Mouse (Mus musculus) mesoderm, embryonic 11.5 days (tissue): ENCODE measurements at regions not wholly inside any gene's neighbourhood (a gene's known extent, or its start where the extent isn't known, plus 50 kb on each side); places are given as distances from the start of the nearest gene placed in this dataset.

ENCODE experiments used
- DNase-seq: peaks from one replicate; pipeline ENCODE4 v3.0.0-alpha.2; 2012; ENCODE audit warnings: low read depth, low spot score

DNA sequence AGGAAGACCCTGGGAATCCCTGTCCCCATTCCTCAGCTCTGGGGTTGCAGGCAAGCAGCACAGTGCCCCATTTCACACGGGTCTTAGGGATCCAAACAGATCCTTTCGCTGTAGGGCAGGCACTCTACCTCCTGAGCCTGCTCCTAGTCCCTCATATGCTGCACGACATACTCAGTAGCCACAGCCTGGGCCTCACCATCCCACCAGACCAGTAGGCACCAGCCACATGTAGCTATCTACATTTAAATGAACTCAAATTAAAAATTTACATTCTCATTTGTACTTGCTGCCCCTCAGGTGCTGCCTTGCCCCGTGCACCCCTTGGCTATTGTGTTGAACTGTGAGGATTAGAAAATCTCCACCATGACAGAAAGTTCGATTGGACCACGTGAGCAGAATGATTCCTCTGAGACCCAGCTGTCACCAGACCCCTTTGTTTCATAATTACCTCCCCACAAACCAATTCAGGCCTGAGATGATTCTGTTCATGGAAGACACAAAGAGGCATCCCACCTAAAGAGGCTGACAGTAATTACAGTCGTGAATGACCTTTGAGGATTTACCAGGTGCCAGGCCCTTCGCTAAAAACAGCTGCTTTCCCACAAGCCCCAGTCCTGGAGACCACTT lies 67.9 kb upstream of the Ctnnb1 start:
- no peak for DNase-seq

DNA sequence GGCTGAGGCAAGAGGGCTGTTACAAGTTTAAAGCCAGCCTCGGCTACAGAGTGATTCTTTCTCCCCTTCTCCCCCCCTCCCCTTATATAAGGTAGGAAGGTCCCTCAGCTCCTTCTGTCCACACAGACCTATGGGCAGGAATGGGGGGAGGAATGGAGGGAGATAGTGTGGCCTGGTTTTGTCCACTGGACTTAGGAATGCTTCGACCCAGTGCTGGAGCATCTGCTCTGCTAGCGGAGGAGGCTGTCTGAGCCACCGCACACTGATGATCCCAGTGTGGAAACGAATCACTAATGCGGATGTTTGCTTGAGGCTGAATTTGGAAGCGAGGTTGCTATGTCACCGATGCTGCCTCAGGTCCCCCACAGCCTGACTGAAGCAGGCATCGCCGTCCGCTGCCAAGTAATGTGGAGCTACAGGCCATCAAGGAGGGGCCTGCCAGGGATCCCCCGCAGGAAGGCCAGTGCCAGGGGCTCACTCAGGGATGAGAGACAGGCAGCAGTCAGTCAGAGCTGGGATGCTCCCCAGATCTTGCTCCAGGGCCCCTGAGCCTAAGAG lies 67.1 kb upstream of the Ctnnb1 start:
- DNase-seq: no peak

GRCm38 (mm10) chr9:120864410-120864809 lies 64.6 kb upstream of the Ctnnb1 start:
- no peak for DNase-seq

DNA sequence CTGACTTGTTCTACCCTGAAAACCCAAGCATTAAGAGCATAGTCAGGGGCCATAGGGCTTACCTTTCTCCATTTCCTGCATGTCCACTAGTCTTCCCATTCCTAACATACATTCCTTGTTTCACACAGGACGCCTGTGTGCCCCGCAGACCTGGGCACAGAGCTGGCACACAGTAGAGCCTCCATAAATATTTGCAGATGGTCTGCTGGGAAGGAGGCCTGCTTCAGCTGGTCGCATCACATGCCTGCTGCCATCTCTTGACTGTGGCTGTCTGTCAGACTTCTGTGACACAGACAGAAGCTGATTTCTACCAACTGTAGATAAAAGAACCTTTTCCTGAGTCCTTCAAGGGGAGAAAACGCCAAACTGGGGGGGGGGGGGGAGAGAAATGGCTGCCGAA lies 62.8 kb upstream of the Ctnnb1 start:
- no peak for DNase-seq

GRCm38 (mm10) chr9:120866709-120867108 lies 62.3 kb upstream of the Ctnnb1 start:
- DNase-seq: peak; percentile 74

- DNase-seq: no peak
These were observed 61.2 kb upstream of the Ctnnb1 start for GRCm38 (mm10) chr9:120867861-120868260.

- no peak for DNase-seq
These were observed 60.7 kb upstream of the Ctnnb1 start for GRCm38 (mm10) chr9:120868330-120868729.

- DNase-seq: no peak
These were observed 59.5 kb upstream of the Ctnnb1 start for GRCm38 (mm10) chr9:120869432-120870081.

GRCm38 (mm10) chr9:120873293-120873692 lies 55.7 kb upstream of the Ctnnb1 start:
- no peak for DNase-seq

GRCm38 (mm10) chr9:120874416-120874976 lies 54.5 kb upstream of the Ctnnb1 start:
- DNase-seq: no peak

GRCm38 (mm10) chr9:120877101-120877500 lies 51.9 kb upstream of the Ctnnb1 start:
- no peak for DNase-seq
